19 mouse cellular contexts compared by ENCODE assay signal in the genomic region with DNA sequence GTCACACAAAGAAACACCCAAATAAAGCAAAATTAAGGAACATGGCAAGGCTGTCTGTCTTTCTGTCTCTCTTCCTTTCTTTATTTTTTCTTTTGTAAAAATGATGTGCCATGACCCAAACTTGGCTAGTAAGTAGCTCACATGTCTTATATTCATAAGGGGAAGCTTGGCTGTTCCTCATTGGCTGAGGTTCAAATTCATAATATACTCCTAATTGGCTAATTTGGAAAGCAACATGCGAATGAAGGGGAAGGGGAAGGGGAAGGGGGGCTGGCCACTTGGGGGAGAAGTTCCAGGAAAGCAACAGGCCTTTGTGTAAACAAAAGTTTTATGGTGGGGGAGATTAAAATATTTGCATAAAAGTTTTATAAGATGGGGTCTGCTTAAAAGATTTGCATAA.
"Had no signal": no experiment of that assay in that cellular context is flagged by ENCODE, and none has a peak within 500 bp of the region (broad histone marks: within the 10 kb centered on the region; RNA-seq: fewer than 3 reads in every experiment).

No protein-coding gene starts in this region.

- H3K9ac ChIP-seq: lung, embryonic 15.5 days; midbrain, embryonic 12.5 days; neural tube, embryonic 13.5 days; neural tube, embryonic 15.5 days had no signal

- ATAC-seq: lung, postnatal 0 days; midbrain, embryonic 16.5 days had no signal

- DNase-seq: lung, adult 18-20 months; lung, postnatal 14 days; lung, postnatal 4 days; midbrain, embryonic 14.5 days; right cerebral cortex, adult 18-20 months; right cerebral cortex, postnatal 25 days; right cerebral cortex, postnatal 4 days; spleen, adult 18-20 months; thymus, adult 18-20 months; thymus, postnatal 14 days; thymus, postnatal 36 days had no signal

- H3K27me3 ChIP-seq: lung, embryonic 15.5 days; midbrain, embryonic 12.5 days; neural tube, embryonic 13.5 days; neural tube, embryonic 15.5 days had no signal

- H3K4me3 ChIP-seq: lung, embryonic 15.5 days; midbrain, embryonic 10.5 days; midbrain, embryonic 12.5 days; myocyte; neural tube, embryonic 13.5 days; neural tube, embryonic 15.5 days had no signal

- H3K9me3 ChIP-seq: lung, embryonic 15.5 days; midbrain, embryonic 10.5 days; midbrain, embryonic 12.5 days; neural tube, embryonic 13.5 days; neural tube, embryonic 15.5 days had no signal

- H3K36me3 ChIP-seq: lung, embryonic 15.5 days; midbrain, embryonic 10.5 days; midbrain, embryonic 12.5 days; neural tube, embryonic 13.5 days; neural tube, embryonic 15.5 days had no signal

- H3K27ac ChIP-seq: lung, embryonic 15.5 days; midbrain, embryonic 10.5 days; midbrain, embryonic 12.5 days; neural tube, embryonic 13.5 days; neural tube, embryonic 15.5 days had no signal

- H3K4me2 ChIP-seq: lung, embryonic 15.5 days; midbrain, embryonic 12.5 days; neural tube, embryonic 13.5 days; neural tube, embryonic 15.5 days had no signal
